Mouse (Mus musculus) cortical plate, adult 2 months (tissue): ENCODE measurements at regions not wholly inside any gene's neighbourhood (a gene's known extent, or its start where the extent isn't known, plus 50 kb on each side); places are given as distances from the start of the nearest gene placed in this dataset.

Experiments
- CTCF ChIP-seq: fragments of 200-500 bp; IDR thresholded peaks from 2 replicates; pipeline ENCODE4 v1.5.1; 2011; ENCODE audit warnings: mild to moderate bottlenecking, control low read depth, low read length; ENCODE audit not compliant: insufficient read depth; ENCODE audit errors: extremely low read depth
- POLR2A ChIP-seq: fragments of 200-500 bp; IDR thresholded peaks from 2 replicates; pipeline ENCODE4 v1.6.1; 2011; ENCODE audit warnings: mild to moderate bottlenecking, low read length, control low read depth; ENCODE audit not compliant: insufficient read depth; ENCODE audit errors: extremely low read depth

GRCm38 (mm10) chr14:25168310-25168709, 290.7 kb upstream of the Zmiz1 start:
- TF ChIP-seq CTCF (no peak), POLR2A (no peak)
